Mouse (Mus musculus) left cerebral cortex, postnatal 14 days (tissue): ENCODE data around the gene Zfp579. TPM values are rescaled to one million over a fixed set of nuclear protein-coding genes. Genes with fewer than 3 reads are reported as not detected.
"Not testable (repeated sequence)": the region's sequence is repeated elsewhere in the genome, so short reads cannot be mapped to it uniquely, and the experiment has no call there.

Source experiments
- DNase-seq, 2 experiments: peaks; one replicate each; pipeline ENCODE4 v3.0.0; 2021 to 2022; ENCODE audit warnings: low spot score in 2 of 2, mixed read lengths in 1 of 2
- intact Hi-C: fragments of 180-260 bp; cut with DNase I; formaldehyde crosslinking; loops from one replicate; pipeline ENCODE4 v1.15.1; 2025
- total RNA-seq, 2 experiments: library from RNA; stranded (reverse); gene quantifications; 2 replicates each; pipeline ENCODE4 v1.2.3; 2021

Zfp579 gene
- total RNA-seq, 2 experiments from 2014 or later, result 33.8 to 36.3 TPM

DNA sequence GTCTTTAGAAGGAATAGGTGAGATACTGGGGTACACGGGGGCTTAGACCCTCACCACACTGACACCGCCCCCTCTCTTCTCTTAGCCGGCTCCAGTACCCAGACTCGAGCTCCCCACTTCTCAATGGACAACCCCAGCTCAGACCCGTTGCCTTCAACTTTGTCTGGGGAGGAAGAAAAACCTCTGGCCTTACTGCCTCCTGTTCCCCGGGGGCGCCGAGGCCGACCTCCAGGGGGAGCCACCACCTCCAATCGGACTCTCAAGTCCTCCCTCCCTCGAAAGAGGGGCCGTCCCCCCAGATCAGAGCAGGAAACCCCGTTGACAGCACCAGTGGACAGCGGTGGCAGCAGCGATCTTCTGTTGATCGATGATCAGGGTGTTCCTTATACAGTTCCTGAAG, 21.4 kb upstream of the Zfp579 start:
- no peak for DNase-seq

DNA sequence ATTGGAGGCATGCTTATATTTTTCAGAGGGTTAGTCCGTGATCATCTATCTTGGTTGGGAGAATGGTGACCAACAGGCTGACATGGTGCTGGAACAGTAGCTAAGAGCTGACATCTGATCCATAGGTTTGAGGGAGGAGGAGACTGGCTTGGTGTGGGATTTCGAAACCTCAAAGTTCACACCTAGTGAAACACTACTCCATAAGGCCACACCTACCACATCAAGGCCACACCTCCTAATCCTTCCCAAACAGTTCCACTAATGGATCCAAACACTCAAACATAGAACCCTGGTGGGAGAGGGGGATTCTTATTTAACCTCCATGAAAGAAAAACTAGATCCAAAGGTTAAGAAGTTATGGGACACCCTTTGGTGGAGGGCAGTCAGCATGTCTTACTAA, 21.0 kb upstream of the Zfp579 start:
- no peak for DNase-seq
- intact Hi-C loops, result loop anchor here (5.0 kb wide), 1 partner anchor 40 kb away; no protein-coding TSS in a partner anchor

More for the DNA sequence above, 21.4 kb upstream of the Zfp579 start:
- intact Hi-C loops, result loop anchor here (5.0 kb wide), 1 partner anchor 40 kb away; no protein-coding TSS in a partner anchor

DNA sequence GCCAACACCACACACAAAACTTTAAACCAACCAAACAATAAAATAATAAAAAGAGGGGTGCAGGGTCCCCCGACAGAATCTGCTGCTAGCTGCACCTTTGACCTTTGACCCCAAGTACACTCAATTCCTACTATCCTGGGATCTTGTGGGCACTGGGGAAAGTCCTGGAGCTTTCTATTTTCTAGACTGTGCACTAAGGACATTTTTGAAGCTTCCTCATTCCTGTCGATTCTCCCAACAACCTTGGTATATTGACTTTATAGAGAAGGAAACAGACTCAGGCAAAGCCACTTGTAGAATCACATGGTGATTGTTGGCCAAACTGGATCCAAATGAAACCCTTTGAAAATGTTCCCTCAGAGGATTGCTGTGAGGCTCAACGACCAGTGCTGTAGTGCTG, 20.1 kb upstream of the Zfp579 start:
- no peak for DNase-seq
- intact Hi-C loops, result loop anchor here (5.0 kb wide), 1 partner anchor 41 kb away; no protein-coding TSS in a partner anchor

- peak; percentile 90 to 96 for DNase-seq
- intact Hi-C loops, result loop anchor here (5.0 kb wide), 1 partner anchor 42 kb away; no protein-coding TSS in a partner anchor
Observed at GRCm38 (mm10) chr7:5015118-5016001, 19.4 kb upstream of the Zfp579 start, which contains the start of gene Gm44973. Gene Gm44973, plus strand, starts transcription at chr7:5015496.

DNA sequence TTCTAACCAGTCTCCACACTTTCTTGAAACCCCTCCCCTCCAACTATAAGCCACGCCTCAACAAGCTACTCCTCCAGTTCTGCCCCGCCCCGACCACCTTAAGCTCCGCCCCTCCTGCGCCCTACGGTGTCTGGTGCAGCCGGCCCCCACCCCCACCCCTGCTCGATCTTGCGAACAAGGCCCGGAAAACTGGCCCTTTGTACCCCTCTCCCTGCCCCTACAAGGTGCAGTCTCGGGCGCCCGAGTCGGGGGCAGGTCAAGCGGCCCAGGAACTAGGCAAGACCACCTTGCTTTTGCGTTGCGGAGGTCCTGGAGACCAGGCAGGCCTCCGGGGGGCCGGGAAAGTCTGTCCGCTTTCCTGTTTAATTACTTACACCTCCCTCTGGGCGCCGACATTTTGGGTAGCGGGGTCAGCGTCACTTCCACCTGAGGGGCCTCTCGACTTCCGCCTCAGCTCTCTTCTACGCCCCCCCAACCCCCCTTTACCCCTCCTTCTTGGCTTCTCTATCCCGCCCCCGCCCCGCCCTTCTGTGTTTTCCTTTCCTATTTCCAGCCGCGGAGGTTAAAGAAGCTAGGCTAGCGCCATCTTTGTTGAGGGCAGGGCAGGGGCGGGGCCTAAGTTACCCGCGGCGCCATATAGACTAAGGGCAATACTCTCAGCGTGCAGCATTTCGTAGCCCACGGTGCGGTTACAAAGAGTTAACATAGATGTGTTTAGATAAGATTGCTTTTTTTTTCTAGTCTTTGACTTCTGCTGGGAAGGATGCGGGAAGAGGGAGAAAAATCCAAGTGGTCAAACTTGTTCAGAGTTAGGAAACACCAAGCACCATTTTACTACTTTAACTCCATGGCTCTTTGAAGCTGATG, 18.5 kb upstream of the Zfp579 start, which contains the start of the genes Zfp524 and Fiz1:
Gene Zfp524 (plus strand): TSS at position 165 of the 867 bp plus-strand sequence.
Gene Fiz1 (minus strand): TSS at position 447 of the 867 bp plus-strand sequence.
- intact Hi-C loops, result loop anchor here (5.0 kb wide), 1 partner anchor 43 kb away; no protein-coding TSS in a partner anchor

DNA sequence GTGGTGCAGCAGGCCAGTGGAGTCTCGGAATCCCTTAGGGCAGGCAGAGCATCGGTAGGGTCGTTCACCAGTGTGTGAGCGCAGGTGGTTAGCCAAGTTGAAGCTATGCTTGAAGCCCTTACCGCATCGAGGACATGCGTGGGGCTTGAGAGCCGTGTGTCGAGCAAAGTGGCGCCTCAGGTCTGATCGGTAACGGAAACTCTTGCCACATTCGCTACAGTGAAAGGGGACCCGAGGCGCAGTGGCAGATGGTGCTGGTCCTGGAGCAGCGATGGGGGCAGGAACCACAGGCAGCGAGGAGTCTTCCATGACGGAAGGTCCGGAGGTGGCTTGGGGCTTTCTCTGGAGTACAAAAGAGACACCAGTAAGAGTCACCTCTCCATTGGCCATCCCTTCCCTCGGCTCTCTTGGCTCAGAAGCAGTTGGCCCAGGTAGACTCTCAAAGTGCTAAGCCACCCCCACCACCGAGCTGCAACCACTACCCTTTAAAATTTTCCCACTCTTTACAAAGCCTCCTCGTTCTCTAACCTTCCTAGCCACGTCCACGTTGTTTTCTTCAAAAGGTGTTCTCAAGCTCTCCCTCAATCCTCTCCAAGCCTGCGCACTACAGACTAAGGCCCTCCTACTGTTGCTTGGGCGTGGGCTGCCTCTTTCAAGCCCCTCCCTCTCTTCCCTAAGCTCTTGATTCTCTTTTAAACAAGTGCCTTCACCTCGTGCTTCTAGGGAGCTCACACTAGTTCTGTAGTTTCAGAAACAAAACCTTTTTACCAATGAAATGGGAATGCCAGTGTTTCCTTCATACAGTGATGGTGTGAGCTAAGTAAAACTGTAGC, 16.9 kb upstream of the Zfp579 start:
- no peak for DNase-seq
- intact Hi-C loops, result no loop called here

More for the DNA sequence above, 18.5 kb upstream of the Zfp579 start, which contains the start of the genes Zfp524 and Fiz1:
- peak; percentile 97 to 98 for DNase-seq

DNA sequence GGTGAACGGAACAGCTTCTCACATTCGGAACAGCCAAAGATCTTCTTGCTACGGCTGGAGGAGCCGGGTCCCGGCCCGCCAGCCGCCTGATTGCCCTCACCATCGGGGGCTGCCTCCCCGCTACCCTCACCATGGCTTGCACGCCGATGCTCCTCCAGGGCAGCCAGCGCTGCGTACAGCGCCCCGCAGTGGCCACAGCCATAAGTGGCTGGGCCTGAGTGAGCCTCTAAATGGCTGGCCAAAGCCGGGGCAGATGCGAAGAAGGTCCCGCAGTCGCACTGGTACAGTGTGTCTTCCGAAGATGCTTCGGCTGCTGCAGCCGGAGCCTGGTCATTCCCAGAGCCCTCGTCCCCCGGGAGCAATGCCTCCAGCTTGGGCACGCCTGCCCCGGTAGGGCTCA, 12.3 kb upstream of the Zfp579 start:
- intact Hi-C loops, result no loop called here
- DNase-seq, result no peak

- DNase-seq, intact Hi-C loops: not testable (repeated sequence)
Observed at GRCm38 (mm10) chr7:5002876-5003275, 6.9 kb upstream of the Zfp579 start.

GRCm38 (mm10) chr7:4999876-5000275, 3.9 kb upstream of the Zfp579 start:
- DNase-seq, result no peak

GRCm38 (mm10) chr7:4996934-4997333, 976 bp upstream of the Zfp579 start:
- intact Hi-C loops, result no loop called here
- DNase-seq, result no peak

More at GRCm38 (mm10) chr7:4999876-5000275, 3.9 kb upstream of the Zfp579 start:
- intact Hi-C loops, result no loop called here

DNA sequence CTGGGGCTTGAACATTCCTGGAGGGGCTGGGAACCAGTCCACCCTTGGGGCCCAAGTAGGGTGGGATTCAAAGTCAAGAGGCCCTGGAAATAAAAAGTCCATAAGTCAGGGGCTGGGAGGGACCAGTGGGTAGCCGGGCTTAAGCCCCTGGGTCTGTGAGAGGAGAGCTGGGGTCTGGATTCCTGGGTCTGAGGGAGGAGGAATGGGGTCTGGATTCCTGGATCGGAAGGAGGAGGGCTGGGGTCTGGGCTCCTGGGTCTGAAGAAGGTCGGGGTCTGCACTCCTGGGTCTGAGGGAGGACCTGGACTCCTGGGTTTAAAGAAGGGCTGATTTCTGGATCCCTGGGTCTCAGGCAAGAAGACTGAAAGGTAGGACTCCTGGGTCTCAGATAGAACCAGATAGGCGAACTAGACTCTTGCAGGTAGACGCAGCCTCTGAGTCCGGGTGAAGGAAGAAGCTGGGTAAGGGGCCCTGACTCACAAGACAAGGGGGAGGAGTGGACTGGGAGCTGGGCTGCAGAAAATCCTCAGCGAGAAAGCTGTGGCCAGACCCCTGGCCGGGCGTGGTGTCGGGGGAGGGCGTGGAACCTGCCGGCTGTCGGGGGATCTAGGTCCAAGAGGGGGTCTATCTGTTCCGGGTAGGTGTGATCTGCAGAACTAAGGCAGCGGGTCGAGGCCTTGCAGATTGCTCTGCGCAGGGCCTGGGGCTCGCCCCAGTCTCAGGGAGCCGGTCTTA, 523 bp downstream of the Zfp579 start:
- intact Hi-C loops, result no loop called here
- DNase-seq, result no peak

DNA sequence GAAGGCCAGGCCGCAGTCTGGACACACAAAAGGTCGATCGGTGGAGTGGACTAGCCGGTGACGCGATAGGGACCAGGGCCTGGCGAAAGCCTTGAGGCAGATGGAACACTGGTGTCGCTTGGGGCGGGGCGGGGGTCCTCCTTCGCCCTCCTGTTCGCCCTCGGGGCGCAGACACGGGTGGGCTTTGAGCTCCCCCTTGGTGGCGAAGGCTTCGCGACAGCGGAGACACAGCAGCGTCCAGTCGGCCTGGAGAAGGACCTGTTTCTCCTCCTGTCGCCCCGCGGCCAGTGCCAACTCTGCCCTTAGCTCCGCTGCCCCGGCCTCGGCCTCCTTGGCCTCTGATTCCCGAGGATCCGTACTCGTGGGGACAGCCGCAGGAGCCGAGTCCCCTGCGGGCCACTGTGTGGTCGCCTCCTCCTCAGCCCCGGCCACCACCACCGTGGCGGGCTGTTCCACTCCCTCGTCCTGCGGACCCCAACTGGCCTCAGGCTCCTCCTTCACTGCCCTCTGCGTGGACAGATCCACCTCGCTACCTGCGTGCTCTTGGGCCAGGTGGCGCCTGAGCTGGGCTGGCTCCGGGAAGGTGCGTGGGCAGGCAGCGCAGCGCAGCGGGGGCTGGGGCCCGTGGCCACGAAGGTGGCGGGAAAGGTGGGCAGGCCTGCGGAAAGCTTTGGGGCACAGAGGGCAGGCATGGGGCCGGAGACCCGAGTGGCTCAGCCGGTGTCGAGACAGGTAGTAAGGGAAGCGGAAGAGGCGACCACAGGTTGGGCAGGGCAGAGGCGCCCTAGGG, 1.8 kb downstream of the Zfp579 start:
- no peak for DNase-seq
- intact Hi-C loops, result no loop called here

- DNase-seq, result no peak
- intact Hi-C loops, result no loop called here
Observed at GRCm38 (mm10) chr7:4993347-4993998, 2.5 kb downstream of the Zfp579 start.

DNA sequence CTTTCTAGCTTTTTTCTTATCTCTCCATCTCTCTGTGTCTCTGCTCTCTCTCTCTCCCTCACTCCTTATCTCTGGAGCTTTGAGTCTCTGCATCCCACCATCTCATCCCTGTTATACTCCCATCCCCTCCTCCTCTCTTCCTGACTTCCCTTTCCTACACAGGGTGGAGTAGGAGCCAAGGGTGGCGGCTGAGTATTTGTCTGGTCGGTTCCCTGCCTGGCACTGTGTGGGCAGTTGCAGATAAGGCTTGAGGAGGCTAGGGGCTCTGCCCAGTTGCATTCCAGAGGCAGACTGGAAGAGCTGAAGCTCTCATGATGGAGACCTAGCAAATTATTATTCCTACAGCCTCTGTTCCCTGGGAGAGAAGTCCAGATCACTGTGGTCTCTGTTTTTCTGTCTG, 7.7 kb downstream of the Zfp579 start:
- no peak for DNase-seq
- intact Hi-C loops, result no loop called here

DNA sequence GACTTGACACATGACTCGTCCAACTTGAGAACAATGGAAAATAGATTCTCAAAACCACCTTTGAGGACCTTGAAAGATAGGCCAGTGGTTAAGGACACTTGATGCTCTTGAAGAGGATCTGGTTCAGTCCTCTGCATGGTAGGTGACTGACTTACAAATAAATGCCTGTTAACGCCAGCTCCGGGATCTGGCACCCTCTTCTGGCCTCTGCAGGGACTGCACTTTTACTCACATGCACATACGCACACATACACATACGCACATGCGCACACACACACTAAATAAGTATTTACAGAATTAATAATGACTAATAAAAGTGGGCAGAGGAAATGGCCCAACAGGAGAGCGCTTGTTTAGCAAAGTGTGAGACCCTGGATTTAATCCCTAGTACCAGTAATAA, 19.1 kb downstream of the Zfp579 start:
- intact Hi-C loops, result no loop called here
- DNase-seq, result no peak

DNA sequence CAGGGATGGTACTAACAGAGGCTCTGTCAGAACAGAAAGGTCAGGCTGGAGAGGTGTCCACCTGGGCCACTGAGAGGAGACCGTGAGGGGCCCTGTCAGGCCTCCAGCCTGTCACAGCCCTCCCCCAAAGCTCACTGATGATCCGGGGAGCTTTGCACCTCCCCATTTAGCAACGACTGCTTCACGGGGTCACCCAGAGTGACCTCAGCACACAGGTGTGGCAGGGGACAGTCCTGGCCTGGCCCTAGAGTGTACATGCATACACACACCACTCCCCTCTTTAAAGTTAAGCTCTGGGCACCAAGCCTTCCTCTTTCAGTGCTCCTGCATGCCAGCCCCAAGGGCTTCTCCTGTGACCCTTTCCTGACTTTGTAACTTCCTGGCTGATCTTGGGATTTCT, 20.5 kb downstream of the Zfp579 start:
- intact Hi-C loops, result no loop called here
- no peak for DNase-seq
